ENCODE assay signal across 1 mouse cellular context in the genomic region with DNA sequence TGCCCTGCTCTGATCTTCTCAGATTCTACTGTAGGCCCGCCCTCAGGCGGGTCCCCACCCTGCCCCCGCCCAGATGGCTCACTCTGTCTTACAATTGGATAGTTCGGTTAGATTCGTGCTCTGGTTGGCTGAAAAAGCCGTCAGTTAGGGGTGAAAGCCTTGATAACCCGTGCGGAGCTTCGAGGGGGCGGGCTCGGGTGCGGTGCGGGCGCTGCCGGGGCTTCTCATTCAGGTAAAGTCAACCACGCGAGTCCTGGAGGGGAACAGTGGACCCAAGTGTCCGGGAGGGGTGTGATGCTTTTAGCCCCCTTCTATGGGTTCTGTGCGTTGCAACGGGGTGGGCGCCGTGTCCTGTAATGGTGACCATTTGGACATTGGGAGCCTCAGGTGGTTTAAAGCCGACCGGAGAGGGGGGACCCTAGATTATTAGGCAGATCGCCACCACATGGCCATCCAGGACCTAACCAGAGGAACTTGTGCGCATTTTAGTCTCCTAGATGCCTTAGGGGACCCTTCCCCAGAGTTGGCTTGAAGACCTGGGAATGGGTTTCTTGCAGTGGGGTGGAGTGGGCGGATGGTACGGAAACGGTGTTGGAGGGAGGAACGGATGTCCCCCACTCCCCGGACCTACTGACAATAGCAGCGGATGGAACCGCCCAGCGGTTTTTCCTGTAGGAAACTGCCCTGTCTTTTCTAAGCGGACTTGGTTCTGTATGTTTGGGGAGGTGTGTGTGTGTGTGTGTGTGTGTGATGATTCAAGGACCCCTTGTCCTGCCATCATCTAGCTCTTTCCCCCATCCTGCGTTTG.
TF ChIP-seq lines count a peak whose summit lies in the region.

A gene (plus strand): TSS at position 186 of the 808 bp plus-strand sequence.

TF ChIP-seq in MEL, 35 proteins besides CTCF, POLR2A, EP300 and RAD21 (continued from another document):
- TF ChIP-seq MAZ (IDR thresholded peaks at IDR 0.05; ENCODE audit: low read depth, low read length), result peak; percentile 66; the same call in 1 of the 2 replicates
- TF ChIP-seq JUND (IDR thresholded peaks at IDR 0.05; ENCODE audit: low read depth, low read length), result no peak
- no peak for TF ChIP-seq E2F4 (IDR thresholded peaks at IDR 0.05; ENCODE audit: borderline replicate concordance, low read depth, low read length)
- TF ChIP-seq BHLHE40 (IDR thresholded peaks at IDR 0.05; ENCODE audit: borderline replicate concordance, low read depth, low read length), result no peak
- no peak for TF ChIP-seq MEF2A (IDR thresholded peaks at IDR 0.05; ENCODE audit: extremely low read depth, insufficient replicate concordance, low read depth, low read length, poor library complexity, severe bottlenecking)
- TF ChIP-seq USF1 (IDR thresholded peaks at IDR 0.05; ENCODE audit: low read depth, low read length), result peak; percentile 31; the same call in 1 of the 2 replicates
- no peak for TF ChIP-seq MYC (IDR thresholded peaks at IDR 0.05; ENCODE audit: low read depth, low read length)
- TF ChIP-seq TBP (IDR thresholded peaks at IDR 0.05; ENCODE audit: low read depth, low read length), result no peak
- peak; percentile 39 for TF ChIP-seq SIN3A (IDR thresholded peaks at IDR 0.05; ENCODE audit: low read length)
- peak; percentile 86 for TF ChIP-seq CHD2 (IDR thresholded peaks at IDR 0.05; ENCODE audit: low read length)
- no peak for TF ChIP-seq UBTF (IDR thresholded peaks at IDR 0.05; ENCODE audit: borderline replicate concordance, insufficient read depth, low read depth, low read length)
- TF ChIP-seq POLR2AphosphoS5 (IDR thresholded peaks at IDR 0.05; ENCODE audit: borderline replicate concordance, low read depth, low read length), result no peak
